Mouse (Mus musculus) neural tube, embryonic 11.5 days (tissue): ENCODE measurements at regions not wholly inside any gene's neighbourhood (a gene's known extent, or its start where the extent isn't known, plus 50 kb on each side); places are given as distances from the start of the nearest gene placed in this dataset.

Source experiments
- ATAC-seq: fragments of 200-750 bp; cut with Nextera tagmentation; 2 replicates; pipeline ENCODE4 v1.8.0; 2017; ENCODE audit warnings: moderate number of reproducible peaks, mild to moderate bottlenecking, moderate TSS enrichment, moderate library complexity; ENCODE audit not compliant: insufficient read depth, low FRiP score, low TSS enrichment
- DNase-seq: peaks from one replicate; pipeline ENCODE4 v3.0.0-alpha.2; 2015; ENCODE audit warnings: low spot score
- H3K27ac ChIP-seq: fragments of 300-500 bp; sonication (generic); 2 replicates; pipeline ENCODE4 v1.5.1; 2014; ENCODE audit warnings: low read depth, mild to moderate bottlenecking, low read length
- H3K27me3 ChIP-seq: fragments of 300-500 bp; sonication (generic); 2 replicates; pipeline ENCODE4 v1.6.1; 2014; ENCODE audit warnings: mild to moderate bottlenecking, low read length, mixed read lengths; ENCODE audit not compliant: control insufficient read depth, insufficient read depth
- H3K36me3 ChIP-seq: fragments of 300-500 bp; sonication (generic); 2 replicates; pipeline ENCODE4 v1.6.1; 2014; ENCODE audit warnings: mild to moderate bottlenecking, low read length, moderate library complexity, mixed read lengths; ENCODE audit not compliant: control insufficient read depth, insufficient read depth
- H3K4me1 ChIP-seq: fragments of 300-500 bp; sonication (generic); 2 replicates; pipeline ENCODE4 v1.6.1; 2014; ENCODE audit warnings: low read length, mixed read lengths; ENCODE audit not compliant: control insufficient read depth, insufficient read depth
- H3K4me2 ChIP-seq: fragments of 300-500 bp; sonication (generic); 2 replicates; pipeline ENCODE4 v1.6.1; 2014; ENCODE audit warnings: low read depth, mild to moderate bottlenecking, moderate library complexity
- H3K4me3 ChIP-seq: fragments of 300-500 bp; sonication (generic); 2 replicates; pipeline ENCODE4 v1.5.1; 2014; ENCODE audit warnings: low read depth, low read length
- H3K9ac ChIP-seq: fragments of 300-500 bp; sonication (generic); 2 replicates; pipeline ENCODE4 v1.6.1; 2014; ENCODE audit warnings: mild to moderate bottlenecking, low read length
- H3K9me3 ChIP-seq: fragments of 300-500 bp; sonication (generic); 2 replicates; pipeline ENCODE4 v1.6.1; 2016; ENCODE audit warnings: low read length; ENCODE audit not compliant: control insufficient read depth
- WGBS: fragments of 180-500 bp; shearing (Covaris S2); extraction: QIAGEN DNeasy Blood & Tissue Kit; methylation state at CpG from one replicate; pipeline ENCODE4 v1.1.7; 2014; 5-methylcytosine and 5-hydroxymethylcytosine counted together

DNA sequence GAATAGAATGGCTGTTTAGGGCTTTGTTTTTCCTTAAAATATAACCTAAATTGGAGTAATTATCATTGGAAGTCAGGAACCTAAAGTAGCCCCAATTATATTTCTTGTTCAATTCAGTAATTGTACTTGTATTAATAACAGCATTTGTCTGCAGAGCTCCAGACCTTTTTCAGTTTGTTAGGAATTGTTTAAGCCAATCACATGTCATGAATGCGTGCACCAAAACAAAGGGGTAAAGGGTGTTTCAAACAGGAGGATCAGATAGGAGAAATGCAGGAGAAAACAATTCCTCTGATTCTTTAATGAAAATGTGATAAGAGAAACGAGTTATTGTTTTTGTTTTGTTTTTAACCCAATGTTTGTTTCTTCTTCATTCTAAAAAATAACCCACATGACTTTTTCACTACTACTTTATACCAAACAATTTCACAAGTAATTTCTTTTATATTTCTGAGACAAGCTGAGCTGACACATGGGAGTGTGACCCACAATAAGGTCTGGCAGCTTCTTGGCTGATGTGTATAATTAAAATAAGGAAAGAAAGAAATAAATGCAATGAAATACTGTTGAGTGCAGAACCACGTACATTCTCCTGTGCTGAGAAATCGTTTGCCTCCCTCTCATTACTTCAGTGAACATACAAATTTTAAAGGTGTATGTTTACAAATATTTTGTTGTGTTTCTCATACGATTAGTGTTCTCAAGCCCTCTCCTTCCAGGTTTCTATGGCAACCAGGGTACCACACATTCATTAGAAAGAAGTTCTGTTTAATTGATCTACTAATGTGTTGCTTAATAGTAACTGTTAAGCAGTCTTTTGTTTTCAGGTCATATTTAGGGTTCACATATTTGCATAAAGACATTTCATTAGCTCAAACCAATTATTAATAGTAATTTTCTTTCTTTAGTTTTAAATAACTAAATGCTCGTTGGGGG is 397.7 kb downstream of the Isl1 start:
- no peak overlapping the region for H3K9ac ChIP-seq
- 75% methylated on average over 6 of the region's 6 CpGs for WGBS
- H3K27me3 ChIP-seq: no peaks in the 10 kb centered on the region
- no peaks in the 10 kb centered on the region for H3K9me3 ChIP-seq
- H3K4me1 ChIP-seq: no peaks in the 10 kb centered on the region
- no peaks in the 10 kb centered on the region for H3K36me3 ChIP-seq
- no peak overlapping the region for H3K4me2 ChIP-seq
- ATAC-seq: no peak
- no peak for DNase-seq
- H3K4me3 ChIP-seq: no peak overlapping the region
- H3K27ac ChIP-seq: no peak overlapping the region

DNA sequence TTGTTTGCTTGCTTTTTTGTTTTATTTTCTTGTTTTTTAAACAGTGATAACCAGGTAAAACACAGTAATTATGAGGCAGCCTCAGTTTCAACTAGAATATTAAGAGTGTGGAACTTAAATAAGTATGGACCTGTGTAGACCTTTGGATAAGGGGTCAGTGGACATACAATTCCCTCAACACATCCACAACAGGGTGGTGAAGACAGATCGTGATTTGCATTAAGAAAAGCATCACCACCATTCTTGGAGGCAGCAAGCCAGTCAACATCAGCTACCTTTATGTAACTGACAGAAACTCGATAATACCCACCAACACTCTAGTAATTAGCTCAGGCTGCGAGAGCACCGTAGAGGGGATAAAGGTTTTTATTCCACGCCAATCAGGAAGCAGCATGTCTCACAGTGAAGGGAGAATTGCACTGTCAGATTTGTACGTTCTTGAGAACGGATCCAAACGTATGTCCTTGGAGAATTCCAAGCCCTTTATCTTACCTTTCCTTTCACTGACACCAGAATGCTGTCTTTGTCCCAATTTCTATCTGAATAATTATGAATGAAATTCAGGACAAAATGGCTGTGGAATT is 398.5 kb downstream of the Isl1 start:
- H3K4me1 ChIP-seq: no peaks in the 10 kb centered on the region
- no peak overlapping the region for H3K4me3 ChIP-seq
- DNase-seq (no peak), ATAC-seq (0 out of 2 replicates have a peak, but pooled peaks have one; percentile 13)
- H3K9me3 ChIP-seq: no peaks in the 10 kb centered on the region
- WGBS: 60% methylated on average over 8 of the region's 8 CpGs
- no peak overlapping the region for H3K27ac ChIP-seq
- H3K9ac ChIP-seq: no peak overlapping the region
- no peaks in the 10 kb centered on the region for H3K36me3 ChIP-seq
- no peak overlapping the region for H3K4me2 ChIP-seq
- H3K27me3 ChIP-seq: no peaks in the 10 kb centered on the region

DNA sequence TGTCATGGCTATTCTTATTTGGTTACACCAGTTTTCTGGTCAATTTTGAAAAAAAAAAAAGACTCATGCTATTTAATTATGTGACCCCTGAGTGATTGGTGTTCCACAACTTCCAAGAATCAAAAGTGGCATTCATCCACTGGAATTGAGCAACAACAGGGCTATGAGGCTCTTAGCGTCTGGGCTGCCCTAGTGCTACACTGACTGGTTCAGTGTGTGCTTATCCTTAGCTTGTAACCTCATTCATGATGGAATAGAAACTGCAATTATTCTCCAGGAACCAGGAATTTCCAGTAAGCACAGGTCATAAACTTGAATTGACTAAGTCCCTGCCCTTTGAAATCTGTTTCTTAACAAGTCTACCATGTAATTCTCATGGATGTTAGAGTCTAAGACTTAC is 428.9 kb downstream of the Isl1 start:
- Histone ChIP-seq H3K27ac (no peak overlapping the region), H3K4me1 (no peaks in the 10 kb centered on the region), H3K9ac (no peak overlapping the region), H3K27me3 (no peaks in the 10 kb centered on the region), H3K9me3 (no peaks in the 10 kb centered on the region), H3K36me3 (no peaks in the 10 kb centered on the region), H3K4me2 (no peak overlapping the region), H3K4me3 (no peak overlapping the region)
- ATAC-seq (no peak), DNase-seq (no peak)
- 83% methylated on average over 1 of the region's 1 CpGs for WGBS

DNA sequence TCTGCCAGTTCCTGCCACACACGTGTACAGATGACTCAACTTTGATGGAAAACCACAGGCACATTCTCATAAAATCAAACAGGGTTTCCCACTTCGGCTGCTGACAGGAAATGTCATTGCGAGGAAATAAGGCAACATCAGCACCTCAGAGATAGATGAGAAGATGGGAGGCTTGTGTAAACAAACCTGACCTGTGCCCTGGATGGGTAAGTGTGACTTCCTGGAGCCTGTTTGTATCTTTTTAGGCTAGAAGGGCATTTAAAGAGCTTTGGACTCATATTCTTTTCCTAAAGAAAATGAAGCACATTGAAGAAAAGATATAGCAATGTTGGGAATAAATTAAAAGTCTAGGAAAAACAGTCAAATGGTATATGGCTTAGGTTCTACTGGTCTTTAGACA is 449.0 kb downstream of the Isl1 start:
- DNase-seq (no peak), ATAC-seq (no peak)
- Histone ChIP-seq H3K27ac (no peak overlapping the region), H3K4me3 (no peak overlapping the region), H3K4me1 (no peaks in the 10 kb centered on the region), H3K4me2 (no peak overlapping the region), H3K9ac (no peak overlapping the region), H3K27me3 (no peaks in the 10 kb centered on the region), H3K9me3 (no peaks in the 10 kb centered on the region), H3K36me3 (no peaks in the 10 kb centered on the region)
- WGBS: 53% methylated on average over 3 of the region's 3 CpGs

DNA sequence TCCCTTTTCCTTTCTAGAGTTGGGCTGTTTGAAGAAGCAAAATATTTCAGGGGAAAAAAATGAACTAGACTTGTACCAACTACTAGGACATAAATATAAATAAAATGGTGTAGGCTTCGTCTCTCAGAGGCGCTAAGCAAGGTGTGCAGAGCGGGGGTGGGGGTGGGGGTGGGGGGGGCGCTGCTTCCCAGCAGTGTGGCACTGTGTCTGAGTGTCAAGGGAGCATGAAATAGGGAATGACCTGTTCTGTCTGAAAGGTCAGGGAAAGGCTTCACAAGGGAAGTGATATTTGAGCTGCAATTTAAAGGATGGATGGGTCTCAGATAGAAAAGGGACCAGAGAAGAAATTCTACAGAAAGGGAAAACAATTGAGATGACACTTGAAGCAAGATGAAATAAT is 452.9 kb downstream of the Isl1 start:
- H3K36me3 ChIP-seq: no peaks in the 10 kb centered on the region
- H3K27ac ChIP-seq: no peak overlapping the region
- H3K9ac ChIP-seq: no peak overlapping the region
- no peaks in the 10 kb centered on the region for H3K4me1 ChIP-seq
- no peaks in the 10 kb centered on the region for H3K9me3 ChIP-seq
- 80% methylated on average over 4 of the region's 4 CpGs for WGBS
- H3K4me2 ChIP-seq: no peak overlapping the region
- DNase-seq: no peak
- H3K27me3 ChIP-seq: no peaks in the 10 kb centered on the region
- H3K4me3 ChIP-seq: no peak overlapping the region
- ATAC-seq: no peak

DNA sequence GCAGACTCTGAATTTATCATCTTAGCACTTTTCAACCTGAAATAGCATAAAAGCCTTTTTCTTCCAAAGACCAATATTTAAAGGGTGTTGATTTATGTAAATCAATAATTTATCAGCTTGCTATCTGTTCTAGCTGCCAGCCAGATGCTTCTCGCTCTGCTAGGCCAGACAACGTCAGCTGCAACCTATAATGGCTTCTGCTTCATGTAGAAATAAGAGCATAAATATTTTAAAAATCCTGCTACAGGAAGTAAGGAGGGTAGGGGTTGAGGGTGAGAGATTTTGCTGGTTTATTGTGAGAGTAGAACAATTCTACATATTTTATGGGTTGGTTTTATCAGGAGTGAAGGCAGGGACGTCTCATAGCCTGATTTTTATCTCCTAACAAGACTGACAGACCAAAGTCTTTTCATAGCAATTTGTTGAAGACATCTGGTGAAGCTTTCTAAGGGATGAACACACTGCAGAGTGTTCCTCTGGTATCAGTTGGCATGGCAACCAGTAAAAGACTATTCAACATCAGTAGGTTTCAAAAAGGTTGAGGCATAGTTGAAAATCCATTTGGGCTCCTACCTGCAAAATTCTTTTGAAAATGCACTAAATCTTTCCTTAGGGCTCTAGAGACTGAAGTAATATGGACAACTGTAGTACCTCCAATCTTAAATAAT is 456.7 kb downstream of the Isl1 start:
- Histone ChIP-seq H3K4me3 (no peak overlapping the region), H3K9me3 (no peaks in the 10 kb centered on the region), H3K4me2 (no peak overlapping the region), H3K4me1 (no peaks in the 10 kb centered on the region), H3K9ac (no peak overlapping the region), H3K27ac (no peak overlapping the region), H3K36me3 (no peaks in the 10 kb centered on the region), H3K27me3 (no peaks in the 10 kb centered on the region)
- 60% methylated on average over 3 of the region's 3 CpGs for WGBS
- ATAC-seq (no peak), DNase-seq (no peak)

DNA sequence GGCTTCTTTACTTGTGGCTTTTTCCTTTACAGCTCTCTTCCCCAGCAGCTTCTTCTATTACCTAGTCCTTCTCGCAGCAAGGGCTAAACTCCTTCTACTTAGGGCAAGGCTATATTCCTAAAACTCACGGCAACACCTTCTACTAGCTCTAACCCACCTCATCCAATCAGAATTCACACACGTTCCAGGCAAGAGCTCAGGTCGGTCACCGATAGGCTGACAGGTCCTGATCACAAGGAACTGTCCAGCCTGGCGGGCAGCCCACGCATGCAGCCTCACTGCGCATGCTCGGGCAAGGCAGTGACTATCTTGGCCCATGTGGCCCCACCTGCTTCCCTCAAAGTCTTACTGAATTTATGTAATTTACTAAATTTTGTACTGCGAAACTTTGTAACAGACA is 466.4 kb downstream of the Isl1 start:
- H3K9ac ChIP-seq: no peak overlapping the region
- no peak for ATAC-seq
- 60% methylated on average over 10 of the region's 10 CpGs for WGBS
- no peak for DNase-seq
- no peaks in the 10 kb centered on the region for H3K9me3 ChIP-seq
- H3K4me3 ChIP-seq: no peak overlapping the region
- H3K27ac ChIP-seq: no peak overlapping the region
- no peaks in the 10 kb centered on the region for H3K36me3 ChIP-seq
- no peaks in the 10 kb centered on the region for H3K27me3 ChIP-seq
- H3K4me2 ChIP-seq: no peak overlapping the region
- no peaks in the 10 kb centered on the region for H3K4me1 ChIP-seq

DNA sequence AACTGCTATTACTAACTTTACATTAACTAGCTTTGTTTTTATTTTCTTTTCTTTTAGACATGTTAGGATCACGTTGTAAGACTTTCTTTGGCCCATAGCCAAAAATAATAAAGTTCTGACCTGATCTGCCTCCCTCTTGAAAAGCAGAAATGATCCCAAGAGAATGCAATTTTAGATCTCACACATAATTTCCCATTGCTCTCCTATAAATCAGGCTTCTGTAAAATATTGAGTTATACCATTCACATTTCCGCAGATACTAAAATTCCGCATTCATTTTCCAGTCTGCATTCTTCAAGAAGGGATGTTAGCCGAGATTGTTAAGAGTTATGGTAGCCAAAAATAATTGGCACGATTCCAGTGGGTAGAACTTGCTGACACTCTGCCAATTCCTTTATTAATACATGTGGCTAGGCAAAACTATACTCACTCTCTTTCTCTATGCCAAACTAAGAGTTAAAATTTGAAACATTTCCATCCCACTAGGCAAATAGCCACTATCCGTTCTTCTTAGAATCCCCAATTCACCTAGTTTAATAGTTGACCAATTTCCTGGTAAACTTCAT is 473.2 kb downstream of the Isl1 start:
- Histone ChIP-seq H3K36me3 (no peaks in the 10 kb centered on the region), H3K9me3 (no peaks in the 10 kb centered on the region), H3K4me1 (no peaks in the 10 kb centered on the region), H3K4me3 (no peak overlapping the region), H3K27ac (no peak overlapping the region), H3K9ac (no peak overlapping the region), H3K27me3 (no peaks in the 10 kb centered on the region), H3K4me2 (no peak overlapping the region)
- ATAC-seq: no peak
- no peak for DNase-seq
- WGBS: 76% methylated on average over 6 of the region's 6 CpGs
